Mouse (Mus musculus) heart, embryonic 11.5 days (tissue): ENCODE results near the gene Ttc29. TPM values are rescaled to one million over a fixed set of nuclear protein-coding genes. Genes with fewer than 3 reads are reported as not detected.

ENCODE experiments used
- ATAC-seq: fragments of 200-750 bp; cut with Nextera tagmentation; replicated peaks from 2 replicates; pipeline ENCODE4 v1.8.0; 2017; ENCODE audit warnings: moderate library complexity; ENCODE audit not compliant: insufficient number of reproducible peaks, low FRiP score, low TSS enrichment
- H3K27ac ChIP-seq: fragments of 300-500 bp; sonication (generic); 2 replicates; pipeline ENCODE4 v1.5.1; 2014; ENCODE audit warnings: mild to moderate bottlenecking, low read depth, low read length
- H3K27me3 ChIP-seq: fragments of 300-500 bp; sonication (generic); 2 replicates; pipeline ENCODE4 v1.6.1; 2014; ENCODE audit warnings: mild to moderate bottlenecking, low read length, mixed read lengths; ENCODE audit not compliant: control insufficient read depth, insufficient read depth
- H3K36me3 ChIP-seq: fragments of 300-500 bp; sonication (generic); 2 replicates; pipeline ENCODE4 v1.6.1; 2014; ENCODE audit warnings: mild to moderate bottlenecking, low read length, moderate library complexity, mixed read lengths; ENCODE audit not compliant: control insufficient read depth, insufficient read depth
- H3K4me1 ChIP-seq: fragments of 300-500 bp; sonication (generic); 2 replicates; pipeline ENCODE4 v1.6.1; 2014; ENCODE audit warnings: low read length; ENCODE audit not compliant: control insufficient read depth, insufficient read depth
- H3K4me2 ChIP-seq: fragments of 300-500 bp; sonication (generic); 2 replicates; pipeline ENCODE4 v1.6.1; 2014; ENCODE audit warnings: mild to moderate bottlenecking, moderate library complexity
- H3K4me3 ChIP-seq: fragments of 300-500 bp; sonication (generic); 2 replicates; pipeline ENCODE4 v1.5.1; 2014; ENCODE audit warnings: low read depth, low read length
- H3K9ac ChIP-seq: fragments of 300-500 bp; sonication (generic); 2 replicates; pipeline ENCODE4 v1.6.1; 2014; ENCODE audit warnings: mild to moderate bottlenecking, low read depth, low read length, moderate library complexity
- H3K9me3 ChIP-seq: fragments of 300-500 bp; sonication (generic); replicated peaks from 2 replicates; pipeline ENCODE4 v1.6.1; 2016; ENCODE audit warnings: low read length; ENCODE audit not compliant: control insufficient read depth
- WGBS: fragments of 180-500 bp; shearing (Covaris S2); extraction: QIAGEN DNeasy Blood & Tissue Kit; methylation state at CpG from one replicate; pipeline ENCODE4 v1.1.7; 2014; ENCODE audit not compliant: insufficient replicate concordance; 5-methylcytosine and 5-hydroxymethylcytosine counted together
- polyA plus RNA-seq: library from polyadenylated mRNA; unstranded; fragments of >200 nt; fragmentation: Nextera tagmentation; extraction: Ambion mirVana; gene quantifications from 2 replicates; pipeline ENCODE4 v1.2.1, GENCODE M21; 2014

The Ttc29 gene
- polyA plus RNA-seq, 1 experiment from 2014 or later, result not detected

- H3K36me3 ChIP-seq, result no peaks in the 10 kb centered on the region
- no peaks in the 10 kb centered on the region for H3K27me3 ChIP-seq
- H3K9me3 ChIP-seq, result no peaks in the 10 kb centered on the region
- H3K27ac ChIP-seq, result no peak overlapping the region
- WGBS, result 75% methylated on average over 10 of the region's 10 CpGs
- H3K4me2 ChIP-seq, result no peak overlapping the region
- H3K4me3 ChIP-seq, result no peak overlapping the region
- ATAC-seq, result no peak
- H3K9ac ChIP-seq, result no peak overlapping the region
- no peaks in the 10 kb centered on the region for H3K4me1 ChIP-seq
Observed at GRCm38 (mm10) chr8:78289374-78289971, 76.4 kb downstream of the Ttc29 start.

- WGBS, result 48% methylated on average over 7 of the region's 7 CpGs
- H3K9me3 ChIP-seq, result no peaks in the 10 kb centered on the region
- H3K27me3 ChIP-seq, result no peaks in the 10 kb centered on the region
- no peak overlapping the region for H3K4me2 ChIP-seq
- H3K36me3 ChIP-seq, result no peaks in the 10 kb centered on the region
- H3K27ac ChIP-seq, result no peak overlapping the region
- H3K4me1 ChIP-seq, result no peaks in the 10 kb centered on the region
- H3K4me3 ChIP-seq, result no peak overlapping the region
- no peak for ATAC-seq
- H3K9ac ChIP-seq, result no peak overlapping the region
Observed at GRCm38 (mm10) chr8:78290274-78290673, 77.2 kb downstream of the Ttc29 start.

- H3K4me1 ChIP-seq, result no peaks in the 10 kb centered on the region
- ATAC-seq, result no peak
- H3K27ac ChIP-seq, result no peak overlapping the region
- H3K36me3 ChIP-seq, result no peaks in the 10 kb centered on the region
- H3K4me3 ChIP-seq, result no peak overlapping the region
- H3K9ac ChIP-seq, result no peak overlapping the region
- H3K4me2 ChIP-seq, result no peak overlapping the region
- H3K27me3 ChIP-seq, result no peaks in the 10 kb centered on the region
- WGBS, result 60% methylated on average over 5 of the region's 5 CpGs
- no peaks in the 10 kb centered on the region for H3K9me3 ChIP-seq
Observed at GRCm38 (mm10) chr8:78295494-78295893, 82.4 kb downstream of the Ttc29 start.

- 24% methylated on average over 7 of the region's 7 CpGs for WGBS
- no peaks in the 10 kb centered on the region for H3K4me1 ChIP-seq
Observed at GRCm38 (mm10) chr8:78303579-78303978, 90.5 kb downstream of the Ttc29 start.

GRCm38 (mm10) chr8:78306604-78307003 lies 93.5 kb downstream of the Ttc29 start:
- H3K4me3 ChIP-seq, result no peak overlapping the region
- no peak overlapping the region for H3K4me2 ChIP-seq
- no peak for ATAC-seq
- no peaks in the 10 kb centered on the region for H3K4me1 ChIP-seq
- WGBS, result 44% methylated on average over 10 of the region's 10 CpGs
- H3K27me3 ChIP-seq, result no peaks in the 10 kb centered on the region
- H3K36me3 ChIP-seq, result no peaks in the 10 kb centered on the region
- no peak overlapping the region for H3K27ac ChIP-seq
- H3K9ac ChIP-seq, result no peak overlapping the region
- H3K9me3 ChIP-seq, result no peaks in the 10 kb centered on the region

More at GRCm38 (mm10) chr8:78303579-78303978, 90.5 kb downstream of the Ttc29 start:
- no peaks in the 10 kb centered on the region for H3K27me3 ChIP-seq
- H3K36me3 ChIP-seq, result no peaks in the 10 kb centered on the region
- no peak for ATAC-seq
- no peak overlapping the region for H3K27ac ChIP-seq
- H3K9me3 ChIP-seq, result no peaks in the 10 kb centered on the region
- no peak overlapping the region for H3K4me3 ChIP-seq
- H3K9ac ChIP-seq, result no peak overlapping the region
- H3K4me2 ChIP-seq, result no peak overlapping the region

- H3K4me3 ChIP-seq, result no peak overlapping the region
- no peaks in the 10 kb centered on the region for H3K27me3 ChIP-seq
- no peak overlapping the region for H3K27ac ChIP-seq
- no peaks in the 10 kb centered on the region for H3K9me3 ChIP-seq
- H3K4me2 ChIP-seq, result no peak overlapping the region
- no peaks in the 10 kb centered on the region for H3K36me3 ChIP-seq
- no peak overlapping the region for H3K9ac ChIP-seq
- no peaks in the 10 kb centered on the region for H3K4me1 ChIP-seq
- WGBS, result 24% methylated on average over 4 of the region's 4 CpGs
- no peak for ATAC-seq
Observed at GRCm38 (mm10) chr8:78307131-78307530, 94.0 kb downstream of the Ttc29 start.

- no peaks in the 10 kb centered on the region for H3K9me3 ChIP-seq
- no peak overlapping the region for H3K9ac ChIP-seq
- no peak overlapping the region for H3K4me3 ChIP-seq
- ATAC-seq, result no peak
- no peak overlapping the region for H3K4me2 ChIP-seq
- WGBS, result 63% methylated on average over 6 of the region's 6 CpGs
- no peaks in the 10 kb centered on the region for H3K36me3 ChIP-seq
- no peaks in the 10 kb centered on the region for H3K27me3 ChIP-seq
- H3K4me1 ChIP-seq, result no peaks in the 10 kb centered on the region
- H3K27ac ChIP-seq, result no peak overlapping the region
Observed at GRCm38 (mm10) chr8:78309539-78309938, 96.4 kb downstream of the Ttc29 start.

GRCm38 (mm10) chr8:78315576-78315975 lies 102.5 kb downstream of the Ttc29 start:
- WGBS, result 57% methylated on average over 9 of the region's 9 CpGs
- no peak overlapping the region for H3K27ac ChIP-seq
- no peaks in the 10 kb centered on the region for H3K27me3 ChIP-seq
- ATAC-seq, result no peak
- H3K4me3 ChIP-seq, result no peak overlapping the region
- H3K9ac ChIP-seq, result no peak overlapping the region
- H3K4me1 ChIP-seq, result no peaks in the 10 kb centered on the region
- no peaks in the 10 kb centered on the region for H3K9me3 ChIP-seq
- no peaks in the 10 kb centered on the region for H3K36me3 ChIP-seq
- no peak overlapping the region for H3K4me2 ChIP-seq

- no peak for ATAC-seq
- no peak overlapping the region for H3K4me3 ChIP-seq
- no peaks in the 10 kb centered on the region for H3K27me3 ChIP-seq
- H3K4me1 ChIP-seq, result no peaks in the 10 kb centered on the region
- 71% methylated on average over 2 of the region's 2 CpGs for WGBS
- no peaks in the 10 kb centered on the region for H3K9me3 ChIP-seq
- H3K27ac ChIP-seq, result no peak overlapping the region
- H3K36me3 ChIP-seq, result no peaks in the 10 kb centered on the region
- H3K9ac ChIP-seq, result no peak overlapping the region
- H3K4me2 ChIP-seq, result no peak overlapping the region
Observed at GRCm38 (mm10) chr8:78317666-78318065, 104.6 kb downstream of the Ttc29 start.
